Mouse (Mus musculus): Measurements from ENCODE around the gene Ube2ql1.

The Ube2ql1 gene

DNA sequence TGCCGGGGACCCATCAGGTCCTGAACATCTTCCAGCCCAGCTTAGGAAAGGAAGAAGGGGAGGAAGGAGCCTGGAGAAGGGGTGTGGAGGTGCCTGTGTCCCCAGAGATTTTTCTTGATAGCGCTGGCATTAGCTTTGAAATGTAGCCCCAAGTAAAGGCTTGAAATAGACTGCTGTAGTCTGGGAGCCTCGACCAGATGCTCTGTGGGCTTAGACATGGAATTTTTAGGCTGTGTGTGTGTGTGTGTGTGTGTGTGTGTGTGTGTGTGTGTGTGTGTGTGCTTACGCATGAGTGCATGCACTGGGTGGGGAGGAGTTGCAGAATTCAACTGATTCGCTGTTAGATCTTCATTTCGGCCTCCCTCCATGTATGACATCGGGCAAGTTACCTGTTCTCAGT is 31.5 kb downstream of the Ube2ql1 start:
- DNase-seq (ENCODE audit: low read depth in 2 of 2, low spot score in 2 of 2): no peak

DNA sequence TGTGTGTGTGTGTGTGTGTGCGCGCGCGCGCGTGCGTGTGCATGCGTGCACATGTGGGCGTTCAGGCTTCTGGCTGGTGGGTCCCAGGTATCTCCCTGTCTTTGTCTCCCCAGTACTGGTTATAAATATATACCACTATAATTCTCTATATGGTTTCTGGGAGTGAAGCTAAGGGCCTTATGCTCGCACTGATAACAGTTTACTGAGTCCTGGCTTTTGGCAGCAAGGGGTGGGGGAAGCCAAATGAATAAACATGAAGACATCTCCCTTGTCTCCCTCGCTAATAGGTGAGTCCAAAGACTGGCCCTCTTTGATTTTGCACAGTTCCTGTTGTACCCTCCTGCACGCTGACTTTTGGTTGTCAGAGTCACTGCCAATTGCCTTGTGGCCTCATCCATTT is 32.2 kb downstream of the Ube2ql1 start:
- no peak for DNase-seq (ENCODE audit: low read depth in 2 of 2, low spot score in 2 of 2)

DNA sequence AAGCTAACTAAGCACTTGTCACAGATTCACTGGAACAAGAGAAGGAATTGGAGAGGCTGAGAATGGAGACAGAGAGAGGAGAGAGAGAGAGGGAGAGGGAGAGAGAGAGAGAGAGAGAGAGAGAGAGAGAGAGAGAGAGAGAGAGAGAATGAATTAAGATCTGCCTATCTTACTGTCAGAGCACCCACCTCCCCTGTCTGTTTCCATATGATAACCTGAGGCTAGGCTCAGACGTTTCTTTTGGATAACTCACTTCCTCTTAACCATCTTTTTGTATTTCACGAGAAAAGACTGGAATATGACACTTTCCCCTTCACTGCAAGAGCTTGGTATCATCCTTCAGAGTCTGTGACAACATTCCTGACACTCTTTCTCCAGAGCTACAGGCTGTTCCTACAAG is 32.8 kb downstream of the Ube2ql1 start:
- no peak for DNase-seq (ENCODE audit: low read depth in 2 of 2, low spot score in 2 of 2)

DNA sequence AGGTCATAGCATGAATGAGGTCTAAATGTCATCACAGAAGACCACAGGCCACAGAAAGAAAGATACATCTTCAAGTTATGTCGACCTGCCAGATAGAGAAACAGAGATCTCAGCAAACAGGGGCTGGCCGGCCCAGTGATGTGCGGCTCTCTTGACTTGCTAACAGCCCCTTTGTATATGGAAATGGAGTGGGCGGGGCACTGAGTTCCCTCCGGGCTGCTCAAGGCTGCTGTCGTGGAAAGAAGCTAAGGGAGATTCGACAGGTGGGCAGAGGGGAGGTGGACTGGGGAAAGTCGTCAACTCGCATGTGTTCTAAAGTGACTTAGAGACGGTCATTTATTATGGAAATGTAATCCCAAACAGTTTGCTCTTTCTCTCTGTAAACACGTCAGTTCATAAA is 36.2 kb downstream of the Ube2ql1 start:
- no peak for DNase-seq (ENCODE audit: low read depth in 2 of 2, low spot score in 2 of 2)

DNA sequence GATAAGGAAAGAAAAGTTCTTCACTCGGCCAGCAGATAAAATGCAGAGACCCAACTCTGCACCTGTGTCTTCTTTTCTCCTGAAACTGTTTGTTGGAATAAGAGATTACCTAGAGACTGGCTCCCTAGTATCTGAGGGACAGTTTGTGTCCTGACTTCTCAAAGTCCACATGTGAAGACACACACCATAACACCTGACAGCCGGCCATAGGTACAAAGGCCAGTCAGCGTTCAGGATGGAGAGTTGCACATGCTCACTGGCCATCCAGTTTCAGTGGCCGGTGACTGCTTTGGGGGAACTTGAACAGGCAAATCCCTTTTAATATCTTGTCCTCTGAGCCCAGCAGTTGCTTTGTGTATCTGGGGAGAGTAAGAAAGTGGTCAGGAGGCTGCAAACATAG is 38.3 kb downstream of the Ube2ql1 start:
- no peak for DNase-seq (ENCODE audit: low read depth in 2 of 2, low spot score in 2 of 2)

DNA sequence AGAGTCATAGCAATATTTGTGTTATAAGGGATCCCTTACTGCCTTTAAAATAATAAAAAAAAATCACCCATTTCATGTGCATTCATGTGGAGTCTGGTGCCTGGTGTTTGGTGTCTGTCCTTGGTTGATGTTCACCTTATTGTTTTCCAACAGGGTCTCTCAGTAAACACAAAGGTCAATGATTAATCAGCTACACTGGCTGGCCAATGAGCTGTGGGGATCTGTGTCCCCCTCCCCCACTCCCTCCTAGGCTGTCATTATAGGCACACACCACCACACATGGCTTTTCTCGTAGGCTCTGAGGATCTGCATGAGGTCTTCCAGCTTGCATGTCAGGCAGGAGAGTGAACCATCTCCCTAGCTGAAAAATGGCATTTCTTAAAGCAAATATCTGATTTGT is 38.9 kb downstream of the Ube2ql1 start:
- no peak for DNase-seq (ENCODE audit: low read depth in 2 of 2, low spot score in 2 of 2)

DNA sequence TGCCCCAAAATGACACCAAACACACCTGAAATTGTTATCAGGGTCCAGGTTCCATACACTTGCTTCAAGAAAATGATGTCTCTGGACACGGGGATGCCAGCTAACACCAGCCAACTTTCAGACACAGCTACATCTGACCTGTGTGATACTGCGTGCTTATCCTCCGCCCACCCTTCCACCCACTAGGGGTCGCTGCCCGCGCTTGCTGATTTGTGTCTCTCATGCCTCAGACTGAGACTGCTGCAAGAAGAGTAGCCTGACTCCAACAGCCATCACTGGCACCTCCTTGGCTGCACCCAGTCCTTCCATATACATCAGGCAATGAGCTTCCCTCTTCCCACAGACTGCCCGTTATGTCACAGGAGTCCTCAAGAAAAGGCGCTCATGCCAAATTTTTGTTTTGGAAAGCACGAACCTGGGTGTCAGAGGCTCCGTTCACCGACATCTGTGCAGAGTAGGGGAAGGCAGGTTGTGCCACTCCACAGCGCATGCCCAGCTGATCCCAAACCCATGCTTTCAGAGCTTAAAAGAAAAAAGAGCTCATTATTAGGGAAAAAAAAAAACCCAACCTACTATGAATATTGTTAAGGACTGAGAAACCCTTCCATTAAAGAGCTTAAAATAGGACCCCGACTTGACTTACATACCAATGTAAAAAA is 43.2 kb downstream of the Ube2ql1 start:
- no peak for DNase-seq (ENCODE audit: low read depth in 2 of 2, low spot score in 2 of 2)

DNA sequence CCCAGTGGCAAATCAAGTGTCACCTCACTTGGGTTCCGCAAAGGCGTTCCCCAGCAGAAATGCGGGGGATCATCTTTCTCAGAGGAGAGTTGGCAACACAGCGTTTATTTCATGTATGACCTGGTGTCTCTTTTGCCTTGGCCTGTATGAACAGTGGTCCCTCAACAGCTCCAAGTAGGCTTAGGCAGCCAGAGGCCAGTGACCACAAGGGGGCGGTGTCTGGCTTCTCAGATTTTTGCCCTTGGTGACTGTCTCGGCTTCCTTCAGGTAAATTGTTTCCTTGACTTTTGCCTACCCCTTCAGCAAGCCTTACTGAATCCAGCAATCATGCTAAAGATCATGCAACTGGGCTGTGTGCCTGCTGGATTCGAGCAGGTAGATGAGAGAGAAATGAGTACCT is 48.6 kb downstream of the Ube2ql1 start:
- DNase-seq (ENCODE audit: low read depth in 2 of 2, low spot score in 2 of 2): no peak

DNA sequence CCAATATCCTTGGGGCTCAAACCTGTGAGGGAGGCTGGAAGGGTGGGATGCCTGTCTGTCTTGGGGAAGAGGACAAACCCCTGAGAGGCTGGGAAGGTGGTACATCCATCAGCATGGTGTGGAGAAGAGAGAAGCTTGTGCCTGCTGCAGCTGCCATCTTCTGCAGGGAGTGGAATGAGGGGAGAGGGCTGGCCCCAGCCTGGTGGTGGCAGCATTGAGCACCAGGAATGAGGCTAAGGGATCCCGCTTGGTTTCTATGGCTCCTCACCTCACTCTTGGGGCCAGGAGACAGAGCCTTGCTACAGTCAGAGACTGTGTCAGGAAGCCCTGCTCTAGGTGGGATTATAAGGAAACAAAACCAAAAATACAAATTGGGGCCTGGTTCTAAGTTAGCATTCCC is 52.7 kb downstream of the Ube2ql1 start:
- no peak for DNase-seq (ENCODE audit: low read depth in 2 of 2, low spot score in 2 of 2)

DNA sequence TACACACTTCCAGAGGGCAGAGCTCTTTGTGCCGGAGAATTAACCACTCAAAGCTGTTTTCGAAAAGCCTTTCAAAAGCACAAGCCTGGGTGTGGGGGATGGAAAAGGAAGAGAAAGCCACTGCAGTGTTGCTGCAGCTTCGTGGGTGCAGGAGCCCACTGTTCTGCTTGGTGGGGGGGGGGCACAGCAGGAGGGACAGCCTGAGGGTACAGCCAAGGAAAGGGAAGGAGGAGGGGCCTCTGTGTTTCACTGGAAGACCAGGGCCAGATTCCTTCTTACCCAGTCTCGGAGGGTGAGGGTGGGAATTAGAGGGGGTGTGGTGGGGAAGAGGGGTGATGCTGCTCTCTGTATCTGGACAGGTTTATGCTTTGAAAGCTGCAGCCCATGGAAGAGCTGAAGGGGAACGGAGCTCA is 54.3 kb downstream of the Ube2ql1 start:
- no peak for DNase-seq (ENCODE audit: low read depth in 2 of 2, low spot score in 2 of 2)

DNA sequence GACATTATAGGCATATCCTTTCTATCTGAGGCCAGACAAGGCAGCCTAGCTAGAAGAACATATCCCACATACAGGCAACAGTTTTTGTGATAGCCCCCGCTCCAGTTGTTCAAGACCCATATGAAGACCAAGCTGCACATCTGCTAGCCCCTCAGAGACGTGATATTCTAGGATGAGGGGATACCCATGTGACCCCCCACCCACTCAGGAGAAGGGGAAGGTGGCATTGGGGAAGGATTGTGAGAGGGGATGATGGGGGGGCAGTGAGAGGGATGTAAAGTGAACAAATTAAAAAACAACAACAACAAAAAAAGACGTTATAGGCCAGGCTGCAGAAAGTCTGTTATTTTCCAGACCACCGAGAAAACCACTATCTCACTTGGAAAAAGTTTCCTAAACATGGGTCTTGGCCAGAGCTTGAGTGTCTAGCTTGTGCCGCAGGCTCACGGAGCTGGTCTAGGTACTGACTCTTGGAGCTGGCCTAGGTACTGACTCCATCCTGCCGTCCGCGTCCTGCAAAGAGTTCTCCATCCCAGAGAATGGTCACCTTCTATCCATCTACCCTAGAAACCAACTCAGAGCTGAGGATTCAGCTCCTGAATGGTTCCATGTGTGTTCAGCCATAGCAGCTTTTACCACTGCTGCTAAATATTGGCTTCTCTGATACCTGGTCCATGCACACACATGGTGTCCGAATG is 65.6 kb downstream of the Ube2ql1 start:
- no peak for DNase-seq (ENCODE audit: low read depth in 2 of 2, low spot score in 2 of 2)

DNA sequence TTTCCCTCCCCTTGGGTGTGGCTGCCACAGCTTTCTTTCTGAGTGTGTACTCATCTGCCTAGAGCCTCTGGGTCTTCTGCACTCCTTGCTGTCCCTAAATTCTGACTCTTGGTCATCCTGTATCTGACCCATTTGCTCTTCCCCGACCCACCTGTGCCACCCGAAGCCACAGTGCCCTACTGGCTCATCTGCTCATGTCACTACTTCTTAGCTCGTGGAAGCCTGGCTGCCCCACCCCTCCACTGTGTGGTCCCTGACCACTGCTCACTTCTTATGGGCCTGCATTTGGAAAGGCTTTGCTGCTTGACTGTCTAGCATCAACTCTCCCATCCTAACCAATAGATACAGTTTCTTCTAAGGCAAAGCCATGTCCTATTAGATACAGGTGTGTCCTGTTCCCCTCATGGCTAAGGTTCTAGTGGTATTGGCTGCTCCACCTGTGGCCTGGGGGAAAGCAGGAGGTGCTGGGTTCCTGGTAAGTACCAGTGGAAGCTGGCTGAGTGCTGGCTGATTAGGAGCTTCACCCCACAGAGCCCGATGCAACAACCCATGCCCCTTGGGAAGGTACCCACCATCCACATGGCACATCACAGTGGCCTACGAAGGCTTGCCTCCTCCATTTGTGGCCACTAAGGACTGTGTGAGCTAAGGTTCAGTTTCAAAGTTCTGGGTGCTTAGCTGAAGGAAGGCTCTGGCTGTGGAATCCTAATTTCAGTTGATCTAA is 66.3 kb downstream of the Ube2ql1 start:
- DNase-seq (ENCODE audit: low read depth in 2 of 2, low spot score in 2 of 2): no peak

DNA sequence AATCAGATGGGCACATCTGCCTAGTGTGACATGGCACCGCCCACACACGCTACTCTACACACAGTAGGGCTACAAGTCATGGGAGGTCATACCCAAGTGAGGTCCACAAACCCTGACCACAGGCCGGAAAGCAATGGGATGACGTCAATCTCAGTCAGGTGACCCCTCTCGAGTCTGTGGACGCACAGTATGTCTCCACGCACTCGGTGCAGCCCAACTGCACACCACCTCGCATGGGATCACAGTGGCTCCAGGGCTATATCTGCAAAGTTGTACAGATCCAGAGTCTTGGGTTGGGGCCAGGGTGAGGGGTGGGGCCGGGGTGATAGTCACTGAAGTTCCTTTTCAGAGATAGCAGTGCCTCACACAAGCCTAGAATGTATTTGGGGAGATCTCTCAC is 67.1 kb downstream of the Ube2ql1 start:
- DNase-seq (ENCODE audit: low read depth in 2 of 2, low spot score in 2 of 2): no peak

DNA sequence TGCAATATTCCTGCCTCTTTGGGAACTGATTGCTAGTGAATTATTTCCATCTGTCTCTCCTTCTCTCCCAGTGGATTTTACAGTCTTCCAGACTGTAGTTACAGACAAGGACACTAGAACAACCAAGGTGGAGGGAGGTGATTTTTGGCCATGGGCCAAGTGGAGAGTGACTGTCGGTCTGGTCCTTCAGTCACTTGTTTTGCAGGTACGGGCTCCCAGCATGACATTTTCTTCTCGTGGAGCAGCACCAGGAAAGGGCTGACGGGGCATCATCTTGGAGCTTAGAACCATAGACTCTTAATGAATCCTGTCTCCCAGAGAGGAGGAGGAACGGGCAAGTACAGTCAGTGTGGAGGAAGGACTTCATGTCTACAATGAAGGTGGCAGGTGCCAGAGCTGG is 67.6 kb downstream of the Ube2ql1 start:
- DNase-seq (ENCODE audit: low read depth in 2 of 2, low spot score in 2 of 2): no peak

DNA sequence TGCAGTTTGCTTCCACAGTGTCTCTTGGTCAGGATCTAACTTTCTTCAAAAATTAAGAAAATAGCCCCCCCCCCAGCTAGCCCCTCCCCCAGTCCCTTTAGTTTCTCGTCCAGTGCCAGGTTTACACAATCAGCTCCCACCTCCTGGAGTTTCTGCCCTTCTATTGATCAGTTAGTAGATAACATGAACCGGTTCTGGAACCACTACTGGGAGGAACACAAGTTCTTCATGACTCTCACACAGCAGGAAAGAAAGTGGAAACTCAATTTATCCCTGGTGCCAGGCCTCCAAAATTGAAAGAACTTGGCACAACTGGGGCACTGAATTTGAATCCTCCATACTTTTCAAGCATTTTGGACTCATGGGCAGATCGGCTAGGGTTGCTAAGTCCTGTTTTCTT is 85.2 kb downstream of the Ube2ql1 start:
- no peak for DNase-seq (ENCODE audit: low read depth in 2 of 2, low spot score in 2 of 2)

Measured in CD8-positive naive resting alpha-beta T cell, adult 2 months (primary cell).